Mouse (Mus musculus): ENCODE measurements around the gene Ube2v1.

The Ube2v1 gene

GRCm38 (mm10) chr2:167563703-167564102, 68.2 kb downstream of the Ube2v1 start:
- in situ Hi-C loops (cut with MboI, MseI) = no loop called here

GRCm38 (mm10) chr2:167563035-167563434, 68.9 kb downstream of the Ube2v1 start:
- in situ Hi-C loops (cut with MboI, MseI) = no loop called here

GRCm38 (mm10) chr2:167562101-167562500, 69.8 kb downstream of the Ube2v1 start:
- in situ Hi-C loops (cut with MboI, MseI) = no loop called here

- in situ Hi-C loops (cut with MboI, MseI) = loop anchor here (10.0 kb wide), 1 partner anchor 1995 kb away; no protein-coding TSS in a partner anchor
Measured at GRCm38 (mm10) chr2:167559413-167559812, 72.5 kb downstream of the Ube2v1 start.

Data from T-helper 2 cell (primary cell).